Mouse (Mus musculus) ES-E14 (cell line): ENCODE results near the gene Myo1d.

ENCODE experiments used
- CHD2 ChIP-seq: IDR thresholded peaks from 2 replicates; pipeline ENCODE4 v1.6.1; 2014; ENCODE audit warnings: mild to moderate bottlenecking, low read depth, low read length, inconsistent platforms
- MAFK ChIP-seq: IDR thresholded peaks from 2 replicates; pipeline ENCODE4 v1.6.1; 2014; ENCODE audit warnings: mild to moderate bottlenecking, low read depth, low read length, inconsistent platforms; ENCODE audit not compliant: insufficient read depth

DNA sequence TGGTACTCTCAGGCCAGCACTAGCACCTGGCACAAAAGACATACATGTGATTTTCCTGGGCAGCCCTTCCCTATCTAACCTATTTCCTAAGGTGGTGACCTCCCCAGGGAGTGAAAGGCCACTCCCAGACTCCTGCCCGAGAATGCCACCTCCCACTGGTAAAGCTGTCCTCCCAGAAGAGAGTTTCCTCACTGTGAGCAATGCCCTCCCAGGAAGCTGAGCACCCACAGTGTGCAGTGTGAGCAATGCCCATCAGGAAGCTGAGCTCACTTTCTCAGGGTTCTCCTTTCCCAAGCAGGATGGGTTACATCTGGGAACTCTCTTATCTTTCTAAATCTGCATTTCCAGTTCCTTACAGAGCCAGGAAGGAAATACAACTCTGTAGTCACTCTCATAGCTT is 246.9 kb downstream of the Myo1d start:
- no peak for TF ChIP-seq CHD2
- no peak for TF ChIP-seq MAFK
